Mouse (Mus musculus) ovary, postnatal 14 days (tissue): ENCODE measurements around the gene Wwox.

ENCODE experiments used
- DNase-seq: peaks from one replicate; pipeline ENCODE4 v3.0.0; 2022; ENCODE audit warnings: low spot score

The Wwox gene

GRCm38 (mm10) chr8:114600196-114600595, 160.7 kb downstream of the Wwox start:
- no peak for DNase-seq

- DNase-seq, result no peak
These were observed 163.6 kb downstream of the Wwox start for GRCm38 (mm10) chr8:114603046-114603445.

- no peak for DNase-seq
These were observed 164.1 kb downstream of the Wwox start for GRCm38 (mm10) chr8:114603561-114603960.

GRCm38 (mm10) chr8:114604315-114604714, 164.9 kb downstream of the Wwox start:
- no peak for DNase-seq

GRCm38 (mm10) chr8:114605651-114606050, 166.2 kb downstream of the Wwox start:
- DNase-seq, result no peak

GRCm38 (mm10) chr8:114609330-114609729, 169.9 kb downstream of the Wwox start:
- no peak for DNase-seq

GRCm38 (mm10) chr8:114611075-114611474, 171.6 kb downstream of the Wwox start:
- DNase-seq, result no peak

- no peak for DNase-seq
These were observed 172.6 kb downstream of the Wwox start for GRCm38 (mm10) chr8:114612091-114612490.

- no peak for DNase-seq
These were observed 176.0 kb downstream of the Wwox start for GRCm38 (mm10) chr8:114615413-114615812.

- no peak for DNase-seq
These were observed 176.5 kb downstream of the Wwox start for GRCm38 (mm10) chr8:114615908-114616307.

- DNase-seq, result no peak
These were observed 179.6 kb downstream of the Wwox start for GRCm38 (mm10) chr8:114618908-114619508.

- DNase-seq, result no peak
These were observed 185.9 kb downstream of the Wwox start for GRCm38 (mm10) chr8:114625402-114625801.

- no peak for DNase-seq
These were observed 187.4 kb downstream of the Wwox start for GRCm38 (mm10) chr8:114626897-114627296.

GRCm38 (mm10) chr8:114629719-114630118, 190.3 kb downstream of the Wwox start:
- no peak for DNase-seq

- no peak for DNase-seq
These were observed 191.6 kb downstream of the Wwox start for GRCm38 (mm10) chr8:114631087-114631486.

- no peak for DNase-seq
These were observed 194.7 kb downstream of the Wwox start for GRCm38 (mm10) chr8:114634151-114634550.

- no peak for DNase-seq
These were observed 195.4 kb downstream of the Wwox start for GRCm38 (mm10) chr8:114634669-114635410.

- no peak for DNase-seq
These were observed 196.9 kb downstream of the Wwox start for GRCm38 (mm10) chr8:114636376-114636775.

- no peak for DNase-seq
These were observed 202.4 kb downstream of the Wwox start for GRCm38 (mm10) chr8:114641809-114642208.

GRCm38 (mm10) chr8:114650789-114651188, 211.3 kb downstream of the Wwox start:
- DNase-seq, result no peak

GRCm38 (mm10) chr8:114657789-114658188, 218.3 kb downstream of the Wwox start:
- peak; percentile 33 for DNase-seq

- DNase-seq, result no peak
These were observed 219.0 kb downstream of the Wwox start for GRCm38 (mm10) chr8:114658475-114658874.

GRCm38 (mm10) chr8:114663053-114663452, 223.6 kb downstream of the Wwox start:
- no peak for DNase-seq

- no peak for DNase-seq
These were observed 226.1 kb downstream of the Wwox start for GRCm38 (mm10) chr8:114665521-114665920.
